Mouse (Mus musculus): ENCODE measurements at regions not wholly inside any gene's neighbourhood (a gene's known extent, or its start where the extent isn't known, plus 50 kb on each side); places are given as distances from the start of the nearest gene placed in this dataset.

DNA sequence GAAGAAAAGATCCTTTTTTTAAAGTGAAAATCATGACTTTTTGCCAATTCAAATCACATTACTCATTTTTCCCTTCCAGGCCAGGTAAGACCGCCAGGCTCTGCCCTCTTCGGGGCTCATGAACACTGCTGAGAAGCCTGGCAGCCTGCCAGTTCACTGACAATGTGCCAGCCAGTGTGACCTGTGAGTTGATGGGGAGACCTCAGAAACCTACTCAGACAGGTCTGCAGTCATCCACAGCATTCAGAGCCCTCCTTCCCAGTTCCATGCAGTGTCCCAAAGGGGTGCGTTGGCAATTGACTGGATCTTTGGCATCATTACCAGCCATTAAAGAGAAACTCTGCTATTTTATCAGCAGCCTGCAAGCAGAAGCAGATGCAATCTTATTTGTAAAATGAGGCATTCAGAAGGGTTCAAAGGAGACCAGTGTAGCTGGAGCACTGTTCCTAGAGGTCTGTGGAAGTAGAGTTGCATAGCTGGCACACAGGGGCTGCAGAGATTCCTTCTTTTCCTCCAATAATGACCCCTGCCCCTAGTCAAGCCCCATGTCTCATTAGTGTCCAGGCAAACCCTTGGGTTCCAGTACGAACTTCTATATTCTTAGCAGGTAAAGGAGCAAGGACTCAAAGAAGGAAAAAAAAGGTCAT, 384.4 kb downstream of the Rapgef2 start:
- no peak for DNase-seq (ENCODE audit: low spot score)

DNA sequence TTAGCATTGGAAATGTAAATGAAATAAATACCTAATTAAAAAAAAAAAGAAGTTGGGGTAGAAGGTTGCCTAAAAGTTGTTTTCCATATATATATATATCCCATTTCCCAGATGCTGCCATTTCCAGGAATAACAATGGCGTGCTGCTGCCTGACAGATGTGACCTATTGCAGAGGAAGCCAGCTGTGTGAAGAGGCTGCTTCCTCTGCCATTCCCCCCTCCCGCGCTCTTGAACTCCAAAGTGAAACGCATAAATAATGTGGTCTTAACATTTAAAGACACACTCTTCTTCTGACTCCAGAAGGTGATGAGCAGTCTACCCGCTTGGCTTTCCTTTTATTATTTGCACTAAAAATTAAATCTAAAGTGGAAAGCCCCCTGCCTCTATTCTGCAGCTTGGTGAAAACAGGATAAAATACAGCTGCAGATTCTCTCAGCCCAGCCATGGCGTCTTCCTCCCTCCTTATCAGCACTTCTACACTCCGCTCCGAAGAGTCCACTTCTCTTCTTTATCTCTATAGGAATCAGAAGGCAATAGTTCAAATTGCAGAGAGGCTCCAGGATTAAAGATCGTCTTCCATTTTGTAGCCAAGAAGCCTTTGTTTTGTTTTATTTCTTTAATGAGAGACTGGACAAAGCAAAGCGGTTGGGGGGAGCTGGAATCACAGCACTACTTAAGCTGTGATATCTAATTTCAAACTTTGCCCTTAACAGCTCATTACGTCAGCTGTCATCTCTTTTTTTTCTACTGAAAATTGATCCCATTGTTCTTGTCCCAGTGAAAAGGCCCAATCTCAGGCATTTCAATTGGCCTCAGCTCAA, 385.1 kb downstream of the Rapgef2 start:
- DNase-seq (ENCODE audit: low spot score) = no peak

DNA sequence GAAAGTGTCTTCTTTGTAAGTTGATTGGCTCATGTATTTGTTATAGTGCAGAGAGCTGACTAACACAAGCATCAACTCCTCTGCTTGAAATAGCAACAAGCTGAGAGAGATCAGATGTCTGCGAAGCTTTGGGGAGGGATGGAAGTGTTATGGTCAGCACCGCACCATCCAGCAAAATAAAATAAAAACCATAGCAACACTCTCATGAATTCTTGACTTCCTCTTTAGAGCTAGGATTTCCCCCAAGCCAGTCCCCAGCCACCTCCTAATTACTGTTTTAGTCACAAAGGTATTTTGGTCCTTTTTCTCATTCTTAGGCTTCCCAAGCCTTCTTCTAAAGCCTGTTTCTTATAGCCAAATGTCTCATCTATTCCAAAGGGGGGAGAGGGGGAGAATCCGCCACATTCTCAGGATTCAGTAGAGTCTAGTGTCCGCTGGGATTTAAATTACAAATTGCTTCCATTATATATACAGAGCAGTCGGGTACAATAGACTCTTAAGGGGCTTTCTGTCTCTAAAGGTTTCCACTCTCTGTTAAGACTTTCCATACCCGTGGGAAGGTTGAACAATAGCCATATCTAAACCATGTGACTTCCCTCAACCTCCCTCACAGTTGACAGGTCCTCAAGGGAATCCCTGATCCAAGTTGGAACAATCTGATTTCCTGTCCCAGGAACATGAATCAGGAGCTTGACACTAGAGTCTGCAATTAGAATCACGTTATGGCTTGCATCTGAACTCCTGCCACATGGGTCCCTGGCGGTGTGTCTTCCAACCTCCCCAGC, 386.7 kb downstream of the Rapgef2 start:
- DNase-seq (ENCODE audit: low spot score) = no peak

DNA sequence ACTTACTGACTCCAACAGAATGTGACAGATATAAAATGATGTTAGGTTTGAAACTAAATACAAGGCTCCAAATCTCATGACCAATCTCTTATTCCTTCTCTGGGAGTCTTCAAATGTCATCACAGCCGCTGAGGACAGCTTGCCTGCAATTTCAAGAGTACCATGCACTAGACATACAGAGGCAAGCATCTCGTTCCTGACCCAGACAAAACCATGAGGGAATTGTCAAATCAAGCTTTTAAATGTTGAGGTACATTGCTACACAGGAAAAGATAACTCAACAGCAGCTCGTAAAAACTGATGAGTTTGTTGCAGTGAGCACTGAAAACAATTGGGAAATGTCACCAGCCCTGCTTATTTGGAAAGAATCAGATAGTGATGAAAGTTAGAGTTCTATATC, 397.0 kb downstream of the Rapgef2 start:
- DNase-seq (ENCODE audit: low spot score) = no peak

DNA sequence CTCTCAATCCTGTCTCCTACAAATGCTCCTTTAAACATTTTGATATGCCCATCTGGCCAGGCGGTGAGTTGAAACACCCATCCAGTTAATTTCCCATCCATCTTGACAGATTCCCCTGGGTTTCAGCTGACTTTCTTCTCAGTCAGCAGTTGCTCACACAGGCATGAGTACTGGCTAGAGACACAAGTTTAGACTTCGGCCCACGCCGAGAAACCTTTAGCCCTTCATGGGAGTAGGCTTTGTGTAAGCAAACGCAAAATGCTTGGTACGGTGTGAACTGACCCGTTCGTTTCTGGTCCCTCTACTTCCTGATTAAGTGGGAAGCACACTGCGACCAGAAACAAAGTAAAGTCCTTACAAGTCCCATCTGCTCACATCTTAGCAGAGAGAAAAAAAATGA, 401.6 kb downstream of the Rapgef2 start:
- no peak for DNase-seq (ENCODE audit: low spot score)

DNA sequence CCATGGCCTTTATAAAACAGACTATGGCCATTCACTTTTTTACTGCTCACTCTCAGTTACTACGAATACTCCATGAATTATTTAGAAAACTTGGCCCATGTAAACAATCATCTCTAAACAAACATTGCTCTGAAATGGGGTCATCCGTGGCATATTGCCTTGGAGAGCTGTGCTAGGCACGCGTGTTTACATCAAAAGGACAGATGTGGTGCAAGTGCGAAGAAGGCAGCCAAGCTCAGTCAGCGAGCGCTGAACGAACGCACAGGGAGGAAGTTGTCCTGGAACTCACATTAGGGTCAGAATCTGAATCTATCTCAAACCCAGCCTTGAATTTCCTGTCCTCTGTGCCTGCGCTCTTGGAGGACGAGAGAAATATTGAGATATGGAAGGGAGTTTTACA, 402.3 kb downstream of the Rapgef2 start:
- DNase-seq (ENCODE audit: low spot score) = no peak

DNA sequence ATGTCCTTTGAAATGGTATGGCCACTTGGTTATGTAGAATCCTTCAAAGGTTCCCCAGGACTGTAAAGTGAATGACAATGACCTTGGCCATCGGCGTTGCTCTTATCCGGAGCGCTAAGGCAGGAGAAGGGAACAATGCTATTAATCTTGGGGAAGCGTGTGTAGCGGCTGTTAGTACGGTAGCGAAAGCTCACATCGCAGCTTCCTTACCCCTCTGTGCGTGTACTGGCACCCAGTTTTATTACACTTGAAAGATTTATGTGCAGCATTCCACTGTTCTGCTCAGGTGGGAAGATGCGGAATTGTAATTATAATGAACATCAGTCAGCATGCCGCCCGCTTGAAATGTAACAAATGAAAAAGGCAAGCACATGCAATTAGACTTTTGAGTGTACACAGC, 406.2 kb downstream of the Rapgef2 start:
- no peak for DNase-seq (ENCODE audit: low spot score)

DNA sequence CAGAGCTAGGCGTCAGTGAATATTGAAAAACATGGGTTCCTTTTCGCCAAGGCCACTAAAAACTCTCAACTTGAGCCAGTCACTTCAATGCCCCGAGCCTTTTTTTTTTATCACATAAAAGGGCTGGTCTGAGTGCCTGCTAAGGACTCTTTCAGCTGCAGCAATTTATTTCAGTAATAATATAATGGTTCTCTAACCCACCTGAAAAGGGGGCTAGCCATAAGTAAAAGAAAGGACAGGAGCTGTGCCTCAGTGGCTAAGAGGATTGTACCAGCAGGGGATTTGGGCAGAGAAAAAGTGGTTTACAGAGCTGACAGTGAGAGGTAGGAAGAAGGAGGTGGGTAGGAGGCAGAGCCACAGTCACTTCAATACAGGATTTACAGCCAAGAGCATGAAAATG, 409.0 kb downstream of the Rapgef2 start:
- no peak for DNase-seq (ENCODE audit: low spot score)

DNA sequence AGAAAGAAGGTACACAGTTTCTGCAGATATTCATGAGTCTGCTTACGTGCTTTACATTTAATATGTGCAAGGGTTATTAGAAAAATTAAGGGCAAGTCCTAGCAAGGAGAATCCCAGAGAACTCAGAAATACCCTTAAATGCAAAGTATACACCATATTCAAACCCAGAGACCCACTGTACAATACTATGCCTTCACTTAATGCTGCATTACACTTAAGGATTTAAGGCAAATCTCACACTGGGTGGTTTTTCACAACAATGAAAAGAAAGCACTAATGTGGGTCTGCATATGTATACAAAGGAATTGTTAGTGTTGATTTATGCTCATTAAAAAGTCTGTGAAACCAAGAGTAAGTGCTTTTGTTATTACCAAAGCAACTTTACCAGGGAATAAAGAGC, 419.4 kb downstream of the Rapgef2 start:
- no peak for DNase-seq (ENCODE audit: low spot score)

DNA sequence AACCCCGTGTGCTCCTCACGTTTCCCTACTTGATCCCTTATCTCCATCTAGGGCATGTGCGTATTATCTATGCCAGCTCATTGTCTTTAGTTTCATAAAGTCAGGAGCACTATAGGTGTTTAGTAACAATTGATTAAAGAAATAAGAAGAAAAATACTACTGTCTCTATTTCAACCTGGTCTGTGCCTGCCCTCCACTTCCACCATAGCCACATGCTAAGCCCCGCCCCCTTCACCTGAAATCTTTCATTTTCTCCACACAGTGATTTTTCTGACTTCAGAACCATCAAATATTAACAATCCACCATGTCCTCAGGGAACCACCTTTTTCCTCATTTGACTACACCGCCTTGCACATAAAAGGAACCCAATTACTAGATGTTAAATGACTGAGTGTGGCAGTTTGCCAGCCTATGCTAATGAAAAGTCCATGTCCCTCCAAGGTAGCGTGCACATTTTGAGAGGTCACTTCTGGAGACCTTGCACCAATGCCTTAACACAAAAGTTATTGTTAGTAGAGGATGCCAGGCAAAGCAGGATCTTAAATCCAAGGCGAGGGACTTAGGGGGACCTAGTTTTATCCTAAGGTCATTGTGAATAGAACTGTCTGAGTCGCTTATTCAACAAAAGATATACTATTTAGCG, 420.1 kb downstream of the Rapgef2 start:
- DNase-seq (ENCODE audit: low spot score) = no peak

DNA sequence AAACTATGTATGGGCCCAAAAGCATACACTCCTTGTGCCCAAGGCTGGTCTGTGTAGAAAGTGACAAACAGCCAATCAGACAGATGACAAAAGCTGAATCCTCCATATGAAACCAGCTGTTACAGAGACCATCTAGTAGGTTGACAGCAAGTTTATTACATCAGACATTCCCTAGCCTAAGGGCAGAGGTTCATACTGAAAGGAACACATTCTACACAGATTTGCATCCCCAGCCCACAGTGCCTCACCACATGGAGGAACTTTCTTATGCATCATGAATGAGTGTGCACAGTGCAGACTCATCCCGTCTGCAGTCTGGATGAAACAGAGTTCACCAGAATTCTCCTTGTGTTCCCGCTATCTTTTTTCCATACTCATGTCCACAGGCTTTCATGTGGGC, 423.3 kb downstream of the Rapgef2 start:
- DNase-seq (ENCODE audit: low spot score) = no peak

DNA sequence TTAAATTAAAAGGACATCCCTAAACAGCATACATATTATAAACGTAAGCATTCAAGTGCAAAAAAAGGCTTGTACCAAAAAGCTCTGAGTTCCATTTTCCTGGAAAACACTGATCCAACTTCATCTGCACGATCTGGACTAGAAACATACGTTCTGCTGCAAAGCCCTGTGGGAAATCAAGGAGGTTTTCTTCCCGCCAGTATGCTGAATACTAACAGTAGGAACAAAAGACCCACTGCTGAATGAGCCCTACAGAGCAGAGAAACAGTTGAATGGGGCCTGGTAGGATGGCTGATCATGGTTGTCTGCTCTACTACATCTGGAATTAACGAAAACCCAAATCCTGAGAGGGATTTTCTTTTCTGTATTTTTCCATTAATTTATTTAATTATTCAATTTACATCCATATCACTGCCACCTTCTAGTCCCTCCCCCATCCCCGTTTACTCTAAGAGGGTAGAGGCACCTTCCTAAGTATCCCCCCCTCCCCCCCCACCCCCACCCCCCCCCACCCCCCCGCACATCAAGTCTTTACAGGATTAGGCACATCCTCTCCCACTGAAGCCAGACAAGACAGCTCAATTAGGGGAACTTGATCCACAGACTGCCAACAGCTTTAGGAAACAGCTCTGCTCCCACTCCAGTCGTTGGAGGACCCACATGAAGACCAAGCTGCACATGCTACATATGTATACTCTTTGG, 439.5 kb downstream of the Rapgef2 start:
- DNase-seq (ENCODE audit: low spot score) = no peak

DNA sequence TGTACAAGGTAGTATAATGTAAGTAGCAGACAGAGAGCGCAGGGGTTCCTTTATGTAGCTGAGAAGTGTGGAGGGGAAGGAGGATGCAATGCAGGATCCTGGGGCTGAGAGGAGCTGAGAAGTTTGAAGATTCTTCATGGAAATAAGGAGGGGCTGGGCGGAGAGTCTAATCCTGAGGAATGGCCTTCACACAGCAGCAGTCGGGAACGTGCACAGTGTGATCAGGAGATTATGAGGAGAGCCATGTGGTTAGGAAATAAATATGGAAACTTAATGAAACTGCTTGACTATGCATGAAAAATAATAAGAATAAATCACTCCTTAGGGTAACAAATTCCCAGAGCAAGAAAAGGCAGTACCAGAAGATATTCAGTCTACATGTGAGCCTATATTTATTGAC, 445.1 kb downstream of the Rapgef2 start:
- no peak for DNase-seq (ENCODE audit: low spot score)

DNA sequence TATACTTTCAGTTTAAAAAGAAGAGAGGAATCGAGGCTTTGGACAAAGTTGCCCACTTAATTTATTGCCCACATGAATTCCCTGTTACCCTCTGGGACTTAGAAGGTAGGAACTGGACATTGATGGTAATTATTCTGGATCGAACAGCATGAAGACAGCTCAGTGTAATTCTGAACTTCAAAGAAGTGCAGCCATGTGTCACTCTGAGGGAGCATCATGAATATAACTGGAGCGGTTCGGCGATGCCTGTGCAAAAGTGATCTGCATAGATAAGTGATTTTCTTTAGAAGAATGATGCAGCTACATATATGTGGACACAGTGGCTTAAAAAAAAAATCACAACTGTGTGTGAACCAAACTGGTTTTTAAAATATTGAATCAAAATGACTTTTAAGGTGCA, 449.5 kb downstream of the Rapgef2 start:
- no peak for DNase-seq (ENCODE audit: low spot score)

DNA sequence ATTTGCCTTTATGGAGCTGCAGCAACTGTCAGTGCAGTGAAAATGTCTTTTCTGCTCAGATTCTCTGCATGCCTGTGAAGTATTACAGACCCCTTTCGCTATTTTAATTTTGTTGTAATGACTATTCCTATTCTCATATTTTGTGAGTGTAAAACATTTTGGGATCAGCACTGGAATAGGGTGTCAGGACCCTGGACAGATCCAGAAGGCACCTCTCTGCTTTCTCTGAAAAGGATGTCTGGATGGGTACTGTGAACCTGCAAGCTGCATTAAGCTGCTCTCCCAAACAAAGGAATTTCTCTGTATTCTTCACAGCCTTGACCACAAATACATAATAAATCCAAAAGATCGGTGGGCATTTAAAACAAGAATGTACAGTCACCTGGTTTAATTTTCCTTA, 460.8 kb downstream of the Rapgef2 start:
- DNase-seq (ENCODE audit: low spot score) = no peak

DNA sequence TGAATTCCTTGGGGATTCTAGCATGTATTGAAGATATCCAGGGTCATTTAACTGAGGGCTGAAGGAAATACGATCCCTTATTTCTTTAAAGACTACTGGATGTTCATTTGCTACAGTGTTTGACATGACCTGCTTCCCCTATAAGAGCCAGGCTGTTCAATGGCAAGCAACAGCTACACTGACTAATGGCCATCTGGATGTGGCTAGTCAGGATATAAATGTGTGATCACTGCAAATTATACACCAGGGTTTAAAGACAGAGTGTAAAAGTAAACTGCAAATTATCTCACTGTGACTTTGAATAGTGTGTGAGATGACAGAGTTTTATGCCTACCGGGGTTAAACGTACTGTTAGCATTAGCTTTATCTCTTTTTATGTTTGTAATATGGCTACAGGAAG, 473.9 kb downstream of the Rapgef2 start:
- no peak for DNase-seq (ENCODE audit: low spot score)

DNA sequence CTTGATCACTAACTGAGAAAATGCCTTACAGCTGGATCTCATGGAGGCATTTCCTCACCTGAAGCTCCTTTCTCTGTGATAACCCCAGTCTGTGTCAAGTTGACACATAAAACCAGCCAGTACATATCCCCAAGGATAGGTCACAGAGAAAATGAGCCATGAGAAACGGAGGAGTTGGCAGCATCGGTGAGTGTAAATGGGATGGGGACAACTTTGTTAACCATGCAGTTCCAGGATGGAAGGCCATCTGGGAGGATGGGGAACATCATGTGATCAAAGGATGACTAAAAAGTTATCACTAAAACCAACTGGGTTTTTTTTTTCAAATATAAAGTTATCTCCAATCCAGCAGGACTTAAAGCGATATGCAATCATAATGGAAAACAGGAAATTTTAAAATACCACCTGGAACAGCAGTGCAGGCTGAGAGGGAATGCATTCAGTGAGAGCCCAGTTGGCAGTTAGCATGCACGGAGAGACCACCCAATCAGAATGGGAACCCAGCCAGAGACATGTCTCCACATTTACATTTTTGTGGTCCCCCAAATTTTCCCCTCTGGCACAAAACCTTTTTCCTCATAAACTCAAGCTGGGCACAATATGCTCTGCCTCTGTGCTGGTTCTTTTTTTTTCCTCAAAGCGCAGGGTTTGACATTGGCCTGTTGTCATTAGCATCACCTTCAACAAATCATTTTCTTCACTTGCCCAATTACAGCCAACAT, 475.7 kb downstream of the Rapgef2 start:
- DNase-seq (ENCODE audit: low spot score) = no peak

DNA sequence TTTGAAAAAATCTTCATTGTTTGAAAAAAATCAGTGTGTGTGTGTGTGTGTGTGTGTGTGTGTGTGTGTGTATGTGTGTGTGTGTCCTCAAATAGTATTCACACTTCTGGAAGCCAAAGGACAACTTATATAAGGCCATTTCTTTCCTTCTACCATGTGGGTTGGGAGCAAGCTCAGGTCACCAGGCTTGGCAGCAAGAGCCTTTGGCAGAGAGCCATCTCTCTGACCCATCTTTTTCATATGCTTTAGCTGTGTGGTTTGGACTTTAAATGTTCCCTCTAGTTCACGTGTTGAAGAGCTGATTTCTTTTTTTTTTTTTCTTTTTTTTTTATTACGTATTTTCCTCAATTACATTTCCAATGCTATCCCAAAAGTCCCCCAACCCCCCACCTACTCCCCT, 483.1 kb downstream of the Rapgef2 start:
- DNase-seq (ENCODE audit: low spot score) = no peak

DNA sequence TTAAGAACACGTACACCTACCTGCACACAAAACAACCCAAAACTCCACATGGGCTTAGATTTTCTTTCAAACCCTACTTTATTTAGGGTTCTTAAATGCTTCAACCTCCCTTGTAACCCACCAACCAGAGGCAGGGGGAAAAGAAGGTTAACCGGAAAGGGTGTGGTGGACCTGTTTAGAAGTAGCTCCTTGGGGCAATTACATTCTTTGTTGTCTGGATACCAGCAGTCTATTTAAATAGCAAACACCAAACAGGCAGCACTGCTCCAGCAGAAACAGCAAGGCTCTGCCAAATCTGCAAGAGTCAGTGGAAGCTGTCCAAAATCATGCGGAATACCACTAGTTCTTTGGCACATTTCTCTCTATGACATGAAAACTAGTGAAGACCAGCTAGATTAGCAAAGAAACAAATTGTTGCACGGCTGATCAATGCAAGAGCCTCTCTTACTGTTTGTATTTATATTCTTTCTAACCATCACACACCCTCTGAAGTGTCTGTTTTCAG, 490.3 kb downstream of the Rapgef2 start:
- no peak for DNase-seq (ENCODE audit: low spot score)

DNA sequence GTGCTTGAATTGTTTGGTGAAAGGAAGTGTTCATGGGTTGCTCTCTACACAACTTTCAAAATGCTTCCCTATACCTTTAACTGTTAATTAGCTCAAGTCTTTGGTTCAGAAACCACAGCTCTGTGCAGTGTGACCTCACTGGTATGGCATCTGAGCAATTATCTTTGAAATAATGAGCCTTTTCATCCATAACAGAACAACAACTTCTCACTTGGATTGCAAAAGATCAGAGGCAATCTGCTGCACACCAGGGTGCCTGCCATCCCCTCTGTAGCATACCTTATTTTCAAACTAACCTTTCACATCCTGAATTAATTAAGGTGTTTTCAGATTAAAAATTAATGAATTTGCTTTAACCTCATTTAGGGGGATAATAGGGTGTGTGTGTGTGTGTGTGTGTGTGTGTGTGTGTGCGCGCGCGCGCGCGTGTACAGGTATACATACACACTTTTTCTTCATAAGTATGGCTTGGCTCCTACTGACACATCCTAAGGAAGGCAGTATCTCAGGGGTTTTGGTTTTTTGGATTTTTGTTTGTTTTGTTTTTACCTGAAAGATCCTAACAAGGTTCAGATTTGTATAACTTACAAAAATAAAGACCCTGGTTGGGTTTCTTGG, 493.8 kb downstream of the Rapgef2 start:
- no peak for DNase-seq (ENCODE audit: low spot score)

DNA sequence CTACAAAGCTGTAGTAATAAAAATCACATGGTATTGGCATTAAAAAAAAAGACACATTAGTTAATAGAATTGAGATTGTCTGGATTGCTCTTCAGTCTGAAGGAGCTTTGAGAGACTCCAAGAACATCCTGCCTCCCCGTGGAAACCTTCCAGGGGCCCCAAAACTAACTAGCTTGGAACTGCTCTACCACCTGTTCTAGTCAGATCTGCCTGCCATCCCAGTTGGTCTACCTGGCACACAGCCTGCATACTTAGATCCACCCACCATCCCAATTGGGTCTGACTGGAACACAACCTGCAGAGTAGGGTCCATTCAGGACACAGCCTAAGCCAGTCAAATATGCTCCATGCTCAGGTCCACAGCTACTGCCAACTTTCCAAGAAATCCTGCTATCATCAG, 503.6 kb downstream of the Rapgef2 start:
- DNase-seq (ENCODE audit: low spot score) = no peak
